8 mouse cellular contexts compared by ENCODE assay signal in the genomic region with DNA sequence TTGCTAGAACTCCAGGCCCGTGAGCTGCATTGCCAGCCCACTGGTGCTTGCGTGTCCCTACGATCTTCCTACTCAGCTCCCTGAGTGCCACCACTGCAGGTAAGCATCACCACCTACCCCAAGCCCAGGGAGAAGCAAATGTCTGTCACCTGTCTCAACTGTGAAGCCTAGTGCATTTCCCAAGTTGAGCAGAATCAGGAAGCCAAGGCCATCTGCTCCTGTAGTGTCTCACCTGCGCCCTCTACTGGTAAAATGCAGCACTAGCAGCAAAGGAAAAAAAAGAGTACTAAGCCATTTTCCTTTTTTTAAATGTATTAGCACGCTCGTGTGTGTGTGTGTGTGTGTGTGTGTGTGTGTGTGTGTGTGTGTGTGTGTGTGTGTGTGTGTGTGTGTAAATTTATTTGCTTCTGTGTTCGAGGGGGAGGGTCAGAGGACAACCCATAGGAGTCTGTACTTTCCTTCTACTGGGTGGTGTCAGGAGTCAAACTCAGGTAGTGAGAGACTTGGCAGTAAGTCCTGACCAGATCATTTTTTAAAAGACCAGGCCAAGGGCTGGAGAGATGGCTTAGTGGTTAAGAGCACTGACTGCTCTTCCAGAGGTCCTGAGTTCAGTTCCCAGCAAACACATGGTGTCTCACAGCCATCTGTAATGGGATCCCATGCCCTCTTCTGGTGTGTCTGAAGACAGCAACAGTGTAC. TPM values are rescaled to one million over a fixed set of nuclear protein-coding genes. Genes with fewer than 3 reads are reported as not detected.
DNase-seq lines count a peak whose midpoint lies in the region; ATAC-seq and TF ChIP-seq lines count a peak whose summit lies in the region.

No protein-coding gene starts in this region.

- H3K4me2 ChIP-seq in intestine, embryonic 14.5 days (ENCODE audit: low read length): no peak overlapping the region
- no peak overlapping the region for H3K4me2 ChIP-seq in intestine, embryonic 15.5 days (replicated peaks)

- intact Hi-C loops in left cerebral cortex, adult 2 months (cut with DNase I): loop anchor here (5.0 kb wide), 1 partner anchor 294 kb away; no protein-coding TSS in a partner anchor

- ATAC-seq in intestine, embryonic 14.5 days (replicated peaks; ENCODE audit: low FRiP score, low TSS enrichment, low read depth): no peak
- no peak for ATAC-seq in intestine, embryonic 15.5 days
- peak; percentile 71 to 85 for ATAC-seq in hematopoietic stem cell, adult 5-6 weeks (replicated peaks in 1 of 2; ENCODE audit: insufficient read depth in 1 of 2, low FRiP score in 2 of 2, low TSS enrichment in 1 of 2, low read depth in 1 of 2, poor library complexity in 2 of 2, severe bottlenecking in 2 of 2)

- no peak overlapping the region for H3K27ac ChIP-seq in intestine, embryonic 14.5 days (ENCODE audit: low read depth)
- no peak overlapping the region for H3K27ac ChIP-seq in intestine, embryonic 15.5 days
- no peak overlapping the region for H3K27ac ChIP-seq in left cerebral cortex, adult 2 months
- no peak overlapping the region for H3K27ac ChIP-seq in thymus, adult 2 months (ENCODE audit: control insufficient read depth, insufficient read depth, low read length)

- H3K9me3 ChIP-seq in intestine, embryonic 14.5 days (ENCODE audit: control insufficient read depth, low read length): no peaks in the 10 kb centered on the region
- H3K9me3 ChIP-seq in intestine, embryonic 15.5 days: no peaks in the 10 kb centered on the region

- H3K4me3 ChIP-seq in intestine, embryonic 14.5 days (ENCODE audit: low read depth, low read length): no peak overlapping the region
- H3K4me3 ChIP-seq in intestine, embryonic 15.5 days (replicated peaks): no peak overlapping the region
- H3K4me3 ChIP-seq in left cerebral cortex, adult 2 months: no peak overlapping the region
- H3K4me3 ChIP-seq in thymus, adult 2 months (ENCODE audit: control insufficient read depth, insufficient read depth, low read length): no peak overlapping the region

- H3K4me1 ChIP-seq in intestine, embryonic 14.5 days (replicated peaks; ENCODE audit: control insufficient read depth, insufficient read depth, low read length): no peaks in the 10 kb centered on the region
- no peaks in the 10 kb centered on the region for H3K4me1 ChIP-seq in intestine, embryonic 15.5 days (replicated peaks)
- peaks cover 12% of the 10 kb centered on the region for H3K4me1 ChIP-seq in thymus, adult 2 months (replicated peaks; ENCODE audit: control insufficient read depth, insufficient read depth, low read length)

- H3K27me3 ChIP-seq in intestine, embryonic 14.5 days (replicated peaks; ENCODE audit: control insufficient read depth, insufficient read depth, low read length): no peaks in the 10 kb centered on the region
- H3K27me3 ChIP-seq in intestine, embryonic 15.5 days (replicated peaks): no peaks in the 10 kb centered on the region
- H3K27me3 ChIP-seq in thymus, adult 2 months (ENCODE audit: control insufficient read depth, insufficient read depth, low read length): no peaks in the 10 kb centered on the region

- TF ChIP-seq CTCF in left cerebral cortex, adult 2 months (IDR thresholded peaks at IDR 0.05): peak; percentile 78
- no peak for TF ChIP-seq CTCF in thymus, adult 2 months (IDR thresholded peaks at IDR 0.05; ENCODE audit: borderline replicate concordance, control insufficient read depth, extremely low read depth, insufficient read depth, low read length, poor library complexity)

- peak; percentile 60 for DNase-seq in intestine, embryonic 14.5 days (ENCODE audit: low spot score)
- DNase-seq in ZHBTc4 (ENCODE audit: low read depth, low spot score): peak; percentile 80
- peak; percentile 36 to 57 for DNase-seq in cerebellum, postnatal 36 days
- DNase-seq in left cerebral cortex, adult 2 months (ENCODE audit: extremely low spot score in 1 of 2, low spot score in 2 of 2): peak; percentile 22 to 26
- DNase-seq in mesoderm, embryonic 11.5 days (ENCODE audit: low read depth, low spot score): peak; percentile 76
- peak; percentile 52 for DNase-seq in thymus, adult 2 months

- TF ChIP-seq POLR2A in thymus, adult 2 months (IDR thresholded peaks at IDR 0.05; ENCODE audit: control insufficient read depth, extremely low read depth, insufficient read depth, low read length, poor library complexity): no peak

- H3K36me3 ChIP-seq in intestine, embryonic 14.5 days (ENCODE audit: control insufficient read depth, insufficient read depth, low read length): no peaks in the 10 kb centered on the region
- H3K36me3 ChIP-seq in intestine, embryonic 15.5 days: no peaks in the 10 kb centered on the region
- H3K36me3 ChIP-seq in thymus, adult 2 months (ENCODE audit: control insufficient read depth, insufficient read depth, low read length): no peaks in the 10 kb centered on the region

- WGBS in intestine, embryonic 14.5 days: 54% methylated on average over 7 of the region's 7 CpGs
- WGBS in intestine, embryonic 15.5 days: 45% methylated on average over 7 of the region's 7 CpGs
- whole genome bisulfite sequencing in thymus, adult 2 months: 41% methylated on average over 7 of the region's 7 CpGs

- no peak overlapping the region for H3K9ac ChIP-seq in intestine, embryonic 14.5 days (ENCODE audit: low read length)
- H3K9ac ChIP-seq in intestine, embryonic 15.5 days: no peak overlapping the region

RNA-seq across cellular contexts. Expression of gene Gmnn, which starts 14.6 kb away (rescaled TPM):
- polyA plus RNA-seq in intestine, embryonic 14.5 days (2014; fragmentation: Nextera tagmentation; extraction: Ambion mirVana): 121 and 124 TPM in 2 replicates
- polyA plus RNA-seq in intestine, embryonic 15.5 days (2015; fragmentation: Nextera tagmentation; extraction: Ambion mirVana): 106 and 115 TPM in 2 replicates
- 121 and 161 TPM in 2 replicates for total RNA-seq in hematopoietic stem cell, adult 5-6 weeks (2017)
- total RNA-seq in left cerebral cortex, adult 2 months (2021): 1 to 10 TPM; 2.6 TPM
- 10.6 and 11.9 TPM in 2 replicates for polyA plus RNA-seq in thymus, adult 2 months (2012; rRNA removed)

RNA-seq across cellular contexts. Expression of gene BC005537, which starts 25.2 kb away (rescaled TPM):
- 25.6 and 27.0 TPM in 2 replicates for polyA plus RNA-seq in intestine, embryonic 14.5 days (2014; fragmentation: Nextera tagmentation; extraction: Ambion mirVana)
- polyA plus RNA-seq in intestine, embryonic 15.5 days (2015; fragmentation: Nextera tagmentation; extraction: Ambion mirVana): 12.4 and 13.2 TPM in 2 replicates
- total RNA-seq in hematopoietic stem cell, adult 5-6 weeks (2017): 54.6 and 63.5 TPM in 2 replicates
- total RNA-seq in left cerebral cortex, adult 2 months (2021): 100 to 1,000 TPM; 151 to 161 TPM
- 48.8 and 53.7 TPM in 2 replicates for polyA plus RNA-seq in thymus, adult 2 months (2012; rRNA removed)

RNA-seq across cellular contexts. Expression of gene Armh2, which starts 35.3 kb away (rescaled TPM):
- polyA plus RNA-seq in intestine, embryonic 14.5 days (2014; fragmentation: Nextera tagmentation; extraction: Ambion mirVana): not detected in 2 replicates
- polyA plus RNA-seq in intestine, embryonic 15.5 days (2015; fragmentation: Nextera tagmentation; extraction: Ambion mirVana): not detected in 2 replicates
- not detected in 2 replicates for total RNA-seq in hematopoietic stem cell, adult 5-6 weeks (2017)
- not detected for total RNA-seq in left cerebral cortex, adult 2 months (2021)
- not detected in 2 replicates for polyA plus RNA-seq in thymus, adult 2 months (2012; rRNA removed)

RNA-seq across cellular contexts. Expression of gene Acot13, which starts 55.0 kb away (rescaled TPM):
- polyA plus RNA-seq in intestine, embryonic 14.5 days (2014; fragmentation: Nextera tagmentation; extraction: Ambion mirVana): 103 and 118 TPM in 2 replicates
- 162 and 165 TPM in 2 replicates for polyA plus RNA-seq in intestine, embryonic 15.5 days (2015; fragmentation: Nextera tagmentation; extraction: Ambion mirVana)
- 41.8 and 85.7 TPM in 2 replicates for total RNA-seq in hematopoietic stem cell, adult 5-6 weeks (2017)
- 10 to 100 TPM; 80.0 to 82.9 TPM for total RNA-seq in left cerebral cortex, adult 2 months (2021)
- polyA plus RNA-seq in thymus, adult 2 months (2012; rRNA removed): 49.8 and 51.5 TPM in 2 replicates

RNA-seq across cellular contexts. Expression of gene Tdp2, which starts 55.2 kb away (rescaled TPM):
- polyA plus RNA-seq in intestine, embryonic 14.5 days (2014; fragmentation: Nextera tagmentation; extraction: Ambion mirVana): 58.9 and 61.1 TPM in 2 replicates
- polyA plus RNA-seq in intestine, embryonic 15.5 days (2015; fragmentation: Nextera tagmentation; extraction: Ambion mirVana): 55.9 and 65.0 TPM in 2 replicates
- 73.2 and 80.8 TPM in 2 replicates for total RNA-seq in hematopoietic stem cell, adult 5-6 weeks (2017)
- 10 to 100 TPM; 18.8 to 20.7 TPM for total RNA-seq in left cerebral cortex, adult 2 months (2021)
- 40.3 and 42.4 TPM in 2 replicates for polyA plus RNA-seq in thymus, adult 2 months (2012; rRNA removed)

Comparison
In these comparisons a context has a peak if more than half of its experiments do, and no peak if none do; other contexts are left out.
1. ATAC-seq: peak in hematopoietic stem cell, adult 5-6 weeks (2 of 2); none in intestine, embryonic 14.5 days (single experiment) and intestine, embryonic 15.5 days (single experiment).
2. DNase-seq: peak in every context shown above with its lines; median percentile 80 in ZHBTc4; 76 in mesoderm, embryonic 11.5 days; 60 in intestine, embryonic 14.5 days; 52 in thymus, adult 2 months; 46 in cerebellum, postnatal 36 days; 24 in left cerebral cortex, adult 2 months.